Mouse (Mus musculus) forebrain, embryonic 15.5 days (tissue): ENCODE results near the gene Mef2a. TPM values are rescaled to one million over a fixed set of nuclear protein-coding genes. Genes with fewer than 3 reads are reported as not detected.

Experiments
- ATAC-seq: fragments of 200-750 bp; cut with Nextera tagmentation; replicated peaks from 2 replicates; pipeline ENCODE4 v1.8.0; 2017; ENCODE audit warnings: mild to moderate bottlenecking, moderate TSS enrichment, moderate library complexity
- H3K27ac ChIP-seq: fragments of 300-500 bp; sonication (generic); replicated peaks from 2 replicates; pipeline ENCODE4 v1.5.1; 2015; ENCODE audit warnings: mild to moderate bottlenecking, inconsistent platforms
- H3K27me3 ChIP-seq: fragments of 300-500 bp; sonication (generic); 2 replicates; pipeline ENCODE4 v1.6.1; 2015; ENCODE audit warnings: inconsistent platforms
- H3K36me3 ChIP-seq: fragments of 300-500 bp; sonication (generic); 2 replicates; pipeline ENCODE4 v1.6.1; 2015; ENCODE audit warnings: mild to moderate bottlenecking, inconsistent platforms
- H3K4me1 ChIP-seq: fragments of 300-500 bp; sonication (generic); 2 replicates; pipeline ENCODE4 v1.6.1; 2015; ENCODE audit warnings: inconsistent platforms
- H3K4me2 ChIP-seq: fragments of 300-500 bp; sonication (generic); replicated peaks from 2 replicates; pipeline ENCODE4 v1.6.1; 2015; ENCODE audit warnings: mild to moderate bottlenecking, inconsistent platforms
- H3K4me3 ChIP-seq: fragments of 300-500 bp; sonication (generic); 2 replicates; pipeline ENCODE4 v1.5.1; 2015; ENCODE audit warnings: mild to moderate bottlenecking, inconsistent platforms
- H3K9ac ChIP-seq: fragments of 300-500 bp; sonication (generic); replicated peaks from 2 replicates; pipeline ENCODE4 v1.6.1; 2015; ENCODE audit warnings: mild to moderate bottlenecking, inconsistent platforms
- H3K9me3 ChIP-seq: fragments of 300-500 bp; sonication (generic); 2 replicates; pipeline ENCODE4 v1.6.1; 2016; ENCODE audit warnings: inconsistent platforms
- WGBS: fragments of 180-500 bp; shearing (Covaris S2); methylation state at CpG from one replicate; pipeline ENCODE4 v1.1.7; 2015; ENCODE audit warnings: mixed read lengths; 5-methylcytosine and 5-hydroxymethylcytosine counted together
- polyA plus RNA-seq: library from polyadenylated mRNA; unstranded; fragments of >200 nt; fragmentation: Nextera tagmentation; extraction: Ambion mirVana; gene quantifications from 2 replicates; pipeline ENCODE4 v1.2.1, GENCODE M21; 2015

Mef2a gene
- polyA plus RNA-seq, 1 experiment from 2014 or later: 37.6 TPM

DNA sequence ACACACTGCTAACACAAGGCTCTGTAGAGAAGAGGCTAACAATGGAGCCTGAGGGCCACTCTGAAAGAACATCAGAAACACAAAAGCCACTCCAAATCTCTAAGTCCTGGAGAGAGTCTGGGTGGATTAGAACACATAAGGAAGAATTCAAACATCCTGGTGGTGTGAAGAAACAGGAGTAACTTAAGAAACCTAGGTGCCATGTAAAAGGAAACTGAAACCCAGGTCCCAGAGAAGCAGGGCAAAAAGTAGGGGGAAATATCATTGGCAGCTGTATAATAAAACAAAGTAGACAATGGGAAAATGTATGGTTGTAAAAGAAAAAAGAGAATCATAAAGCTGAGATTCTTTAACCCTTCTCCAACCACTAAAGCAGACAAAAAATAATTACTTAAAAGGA is 12.8 kb downstream of the Mef2a start:
- H3K9ac ChIP-seq: no peak overlapping the region
- H3K4me1 ChIP-seq: peaks cover 5% of the 10 kb centered on the region; the same call in 1 of the 2 replicates
- no peaks in the 10 kb centered on the region for H3K9me3 ChIP-seq
- no peak overlapping the region for H3K4me3 ChIP-seq
- no peaks in the 10 kb centered on the region for H3K36me3 ChIP-seq
- H3K27me3 ChIP-seq: no peaks in the 10 kb centered on the region
- H3K27ac ChIP-seq: no peak overlapping the region
- ATAC-seq: no peak
- H3K4me2 ChIP-seq: no peak overlapping the region

DNA sequence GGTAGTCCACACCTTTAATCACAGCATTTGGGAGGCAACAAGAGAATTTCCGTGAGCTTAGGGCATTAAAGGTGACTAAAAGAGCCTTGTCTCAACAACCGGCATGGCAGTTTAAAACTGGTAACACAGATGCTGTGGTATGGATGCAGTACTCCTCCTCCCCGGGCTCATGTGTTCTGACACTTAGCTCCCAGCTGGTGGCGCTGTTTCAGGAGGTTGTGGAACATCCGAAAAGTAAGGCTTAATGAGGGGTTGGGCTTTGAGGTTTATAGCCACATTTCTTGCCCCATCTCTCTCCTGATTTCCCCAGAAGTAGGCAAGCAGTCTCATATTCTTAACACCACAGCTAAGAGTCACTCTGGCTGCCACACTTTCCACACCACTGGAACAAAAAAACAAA is 16.8 kb downstream of the Mef2a start:
- no peaks in the 10 kb centered on the region for H3K4me1 ChIP-seq
- H3K4me3 ChIP-seq: no peak overlapping the region
- no peaks in the 10 kb centered on the region for H3K36me3 ChIP-seq
- no peaks in the 10 kb centered on the region for H3K27me3 ChIP-seq
- H3K9me3 ChIP-seq: no peaks in the 10 kb centered on the region
- no peak overlapping the region for H3K4me2 ChIP-seq
- H3K27ac ChIP-seq: no peak overlapping the region
- no peak for ATAC-seq
- H3K9ac ChIP-seq: no peak overlapping the region
- WGBS: 95% methylated on average over 5 of the region's 5 CpGs

GRCm38 (mm10) chr7:67353667-67354066 is 19.0 kb downstream of the Mef2a start:
- Histone ChIP-seq H3K9me3 (no peaks in the 10 kb centered on the region), H3K4me3 (no peak overlapping the region)
- 93% methylated on average over 6 of the region's 6 CpGs for WGBS

DNA sequence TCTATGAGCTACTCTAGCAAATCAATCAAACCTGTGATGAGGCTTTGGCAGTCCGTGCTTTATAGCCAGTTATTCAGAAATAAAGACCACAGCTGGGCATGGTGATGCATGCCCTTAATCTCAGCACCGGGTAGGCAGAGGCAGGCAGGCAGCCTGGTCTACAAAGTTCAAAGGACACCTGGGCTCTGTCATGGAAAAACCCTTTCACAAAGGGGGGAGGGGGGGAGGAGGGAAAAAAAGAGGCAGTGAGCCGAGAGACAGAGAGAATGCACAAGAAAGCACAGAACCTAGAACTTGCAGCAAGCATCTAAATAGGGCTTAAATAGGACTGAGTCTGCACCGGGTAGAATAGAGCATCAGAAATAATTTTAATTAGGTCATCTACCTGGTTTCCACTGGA is 19.7 kb downstream of the Mef2a start:
- Histone ChIP-seq H3K4me3 (no peak overlapping the region), H3K4me1 (no peaks in the 10 kb centered on the region), H3K27ac (no peak overlapping the region), H3K9ac (no peak overlapping the region), H3K9me3 (no peaks in the 10 kb centered on the region), H3K36me3 (no peaks in the 10 kb centered on the region), H3K27me3 (no peaks in the 10 kb centered on the region), H3K4me2 (no peak overlapping the region)
- no peak for ATAC-seq
- WGBS: 73% methylated on average over 4 of the region's 4 CpGs

More at GRCm38 (mm10) chr7:67353667-67354066, 19.0 kb downstream of the Mef2a start:
- H3K9ac ChIP-seq: no peak overlapping the region
- H3K36me3 ChIP-seq: no peaks in the 10 kb centered on the region
- H3K27me3 ChIP-seq: no peaks in the 10 kb centered on the region
- no peaks in the 10 kb centered on the region for H3K4me1 ChIP-seq
- H3K4me2 ChIP-seq: no peak overlapping the region
- H3K27ac ChIP-seq: no peak overlapping the region
- no peak for ATAC-seq

DNA sequence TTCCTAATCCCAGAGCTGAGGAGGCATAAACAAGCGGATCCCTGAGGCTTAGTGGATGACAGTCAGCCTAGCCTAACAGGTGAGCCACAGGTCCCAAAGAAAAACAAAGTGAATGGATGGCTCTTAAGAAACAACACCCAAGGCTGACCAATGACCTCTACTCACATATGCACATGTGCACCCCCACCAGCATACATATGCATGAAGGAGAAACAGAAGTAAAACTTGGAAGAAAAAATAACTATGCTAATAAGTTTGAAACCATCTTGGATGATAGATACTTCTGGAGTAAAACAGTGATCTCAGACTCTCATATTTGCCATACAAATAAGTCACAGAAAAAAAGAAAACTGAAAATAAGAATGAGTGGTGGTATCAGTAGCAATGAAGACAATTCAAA is 28.2 kb downstream of the Mef2a start:
- no peaks in the 10 kb centered on the region for H3K27me3 ChIP-seq
- H3K4me2 ChIP-seq: no peak overlapping the region
- H3K9me3 ChIP-seq: no peaks in the 10 kb centered on the region
- H3K27ac ChIP-seq: no peak overlapping the region
- no peaks in the 10 kb centered on the region for H3K36me3 ChIP-seq
- 88% methylated on average over 1 of the region's 1 CpGs for WGBS
- H3K9ac ChIP-seq: no peak overlapping the region
- H3K4me3 ChIP-seq: no peak overlapping the region
- ATAC-seq: no peak
- H3K4me1 ChIP-seq: no peaks in the 10 kb centered on the region

GRCm38 (mm10) chr7:67342067-67342625 is 30.5 kb downstream of the Mef2a start:
- no peak overlapping the region for H3K9ac ChIP-seq
- no peak for ATAC-seq
- H3K4me3 ChIP-seq: no peak overlapping the region
- H3K4me2 ChIP-seq: no peak overlapping the region
- H3K4me1 ChIP-seq: no peaks in the 10 kb centered on the region
- H3K27me3 ChIP-seq: no peaks in the 10 kb centered on the region
- WGBS: 91% methylated on average over 7 of the region's 7 CpGs
- no peak overlapping the region for H3K27ac ChIP-seq
- H3K36me3 ChIP-seq: no peaks in the 10 kb centered on the region
- H3K9me3 ChIP-seq: no peaks in the 10 kb centered on the region

DNA sequence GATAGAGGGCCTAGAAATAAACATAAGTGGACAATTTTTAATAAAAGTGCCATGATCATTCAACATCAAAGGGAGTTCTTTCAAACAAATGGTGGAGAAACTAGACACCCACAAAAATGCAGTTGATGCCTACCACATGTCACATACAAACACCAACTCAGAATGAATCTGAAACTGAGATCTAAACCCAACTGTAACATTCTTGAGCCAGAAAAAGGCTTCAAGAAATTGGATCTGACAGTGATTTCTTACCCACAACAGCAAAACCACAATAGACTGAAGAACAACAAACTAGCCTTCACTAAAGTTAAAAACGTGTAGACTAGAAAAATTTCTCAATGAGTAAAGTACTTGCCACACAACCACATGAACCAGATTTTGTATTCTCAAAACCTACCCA is 52.3 kb downstream of the Mef2a start:
- Histone ChIP-seq H3K4me1 (no peaks in the 10 kb centered on the region), H3K27ac (no peak overlapping the region), H3K9me3 (no peaks in the 10 kb centered on the region), H3K9ac (no peak overlapping the region), H3K27me3 (no peaks in the 10 kb centered on the region), H3K36me3 (no peaks in the 10 kb centered on the region), H3K4me3 (no peak overlapping the region), H3K4me2 (no peak overlapping the region)
- ATAC-seq: no peak
- WGBS: 80% methylated on average over 1 of the region's 1 CpGs

DNA sequence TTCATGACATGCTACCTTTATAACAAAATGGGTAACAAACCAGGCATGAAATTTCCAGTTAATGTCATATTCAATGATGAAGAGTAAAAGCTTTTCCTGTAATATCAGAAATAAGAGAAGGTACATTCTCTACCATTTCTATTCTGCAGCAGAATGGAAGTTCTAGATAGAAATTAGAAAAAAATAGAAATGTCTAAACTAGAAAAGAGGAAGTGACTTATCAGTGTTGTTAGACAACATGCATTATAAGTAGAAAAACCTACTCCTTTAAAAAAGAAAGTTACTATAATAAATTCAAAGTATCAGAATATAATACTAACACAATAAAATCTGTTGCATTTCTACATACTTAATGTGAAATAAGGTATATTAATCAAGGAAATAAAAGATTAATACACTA is 54.0 kb downstream of the Mef2a start:
- Histone ChIP-seq H3K4me3 (no peak overlapping the region), H3K4me1 (no peaks in the 10 kb centered on the region), H3K4me2 (no peak overlapping the region), H3K27ac (no peak overlapping the region), H3K9ac (no peak overlapping the region), H3K36me3 (no peaks in the 10 kb centered on the region), H3K27me3 (no peaks in the 10 kb centered on the region), H3K9me3 (no peaks in the 10 kb centered on the region)
- ATAC-seq: no peak

- Histone ChIP-seq H3K27ac (no peak overlapping the region), H3K9me3 (no peaks in the 10 kb centered on the region), H3K9ac (no peak overlapping the region), H3K4me1 (no peaks in the 10 kb centered on the region), H3K4me3 (no peak overlapping the region), H3K4me2 (no peak overlapping the region), H3K27me3 (no peaks in the 10 kb centered on the region), H3K36me3 (no peaks in the 10 kb centered on the region)
- ATAC-seq: no peak
- WGBS: 96% methylated on average over 3 of the region's 3 CpGs
Observed at GRCm38 (mm10) chr7:67313200-67313599, 59.5 kb downstream of the Mef2a start.

DNA sequence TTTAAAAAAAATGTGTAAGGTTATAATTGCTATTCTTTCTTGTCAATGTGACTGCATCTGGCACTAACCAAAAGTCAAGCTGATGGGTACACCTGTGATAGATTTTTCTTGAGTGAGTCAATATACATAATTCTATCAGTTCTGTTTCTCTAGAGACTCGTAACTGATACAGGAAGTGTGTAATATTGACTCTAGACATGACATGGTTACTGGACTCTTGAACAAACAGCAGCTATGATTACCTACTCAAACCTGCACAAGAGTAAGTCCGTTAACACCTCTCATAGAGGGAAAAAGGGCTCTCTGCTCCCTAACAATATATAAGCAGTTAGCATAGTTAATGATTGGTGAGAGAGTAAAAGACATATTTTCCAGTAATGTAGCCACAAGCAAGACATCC is 62.5 kb downstream of the Mef2a start:
- Histone ChIP-seq H3K4me1 (no peaks in the 10 kb centered on the region), H3K4me2 (no peak overlapping the region), H3K4me3 (no peak overlapping the region), H3K9me3 (no peaks in the 10 kb centered on the region), H3K27ac (no peak overlapping the region), H3K36me3 (no peaks in the 10 kb centered on the region), H3K9ac (no peak overlapping the region), H3K27me3 (no peaks in the 10 kb centered on the region)
- no peak for ATAC-seq
- WGBS: 89% methylated on average over 2 of the region's 2 CpGs

GRCm38 (mm10) chr7:67308102-67308501 is 64.6 kb downstream of the Mef2a start:
- ATAC-seq: no peak
- Histone ChIP-seq H3K9me3 (no peaks in the 10 kb centered on the region), H3K27me3 (no peaks in the 10 kb centered on the region), H3K9ac (no peak overlapping the region), H3K27ac (no peak overlapping the region), H3K4me1 (no peaks in the 10 kb centered on the region), H3K4me2 (no peak overlapping the region), H3K4me3 (no peak overlapping the region), H3K36me3 (no peaks in the 10 kb centered on the region)
- 97% methylated on average over 2 of the region's 2 CpGs for WGBS

DNA sequence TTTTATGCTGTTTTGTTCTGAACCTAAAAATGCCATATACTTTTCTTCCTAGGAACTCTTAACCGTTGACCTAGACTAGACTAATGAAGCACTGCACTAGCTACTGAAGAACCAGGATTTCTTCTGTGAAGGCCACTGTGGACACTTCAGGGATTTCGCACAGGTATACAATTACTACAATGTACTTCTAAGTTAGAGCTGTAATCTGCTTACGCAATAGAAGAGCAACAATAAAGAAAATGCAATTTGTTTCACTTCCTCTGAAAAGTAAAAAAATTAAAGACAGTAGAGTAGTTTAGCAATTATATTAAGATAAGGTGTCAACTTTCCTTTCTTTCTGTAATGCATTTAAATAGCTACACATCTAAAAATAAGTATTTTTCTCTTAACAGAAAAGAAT is 65.6 kb downstream of the Mef2a start:
- no peak overlapping the region for H3K4me3 ChIP-seq
- 98% methylated on average over 3 of the region's 3 CpGs for WGBS
- no peak overlapping the region for H3K4me2 ChIP-seq
- H3K27me3 ChIP-seq: no peaks in the 10 kb centered on the region
- no peak overlapping the region for H3K9ac ChIP-seq
- H3K9me3 ChIP-seq: no peaks in the 10 kb centered on the region
- H3K4me1 ChIP-seq: no peaks in the 10 kb centered on the region
- no peak overlapping the region for H3K27ac ChIP-seq
- ATAC-seq: no peak
- H3K36me3 ChIP-seq: no peaks in the 10 kb centered on the region

DNA sequence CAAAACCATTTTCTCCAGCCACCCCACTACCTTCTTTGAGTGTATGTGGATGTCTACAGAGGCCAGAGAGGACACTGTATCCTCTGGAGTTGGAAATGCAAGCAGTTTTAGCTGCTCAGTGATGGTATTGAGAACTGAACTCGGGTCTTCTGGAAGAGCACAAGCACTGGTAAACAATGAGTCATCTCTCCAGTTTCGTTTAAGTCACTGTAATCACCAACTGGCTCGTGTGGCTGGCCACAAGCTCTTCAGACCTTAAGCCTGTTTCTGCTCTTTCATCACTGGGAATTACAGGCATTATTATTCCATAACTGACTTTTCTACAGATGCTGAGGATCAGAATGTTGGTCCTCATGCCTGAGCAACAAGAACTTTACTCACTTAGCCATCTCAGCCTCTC is 67.7 kb downstream of the Mef2a start:
- H3K4me1 ChIP-seq: no peaks in the 10 kb centered on the region
- no peak overlapping the region for H3K4me3 ChIP-seq
- no peaks in the 10 kb centered on the region for H3K9me3 ChIP-seq
- 86% methylated on average over 3 of the region's 3 CpGs for WGBS
- H3K9ac ChIP-seq: no peak overlapping the region
- H3K27ac ChIP-seq: no peak overlapping the region
- H3K4me2 ChIP-seq: no peak overlapping the region
- no peaks in the 10 kb centered on the region for H3K27me3 ChIP-seq
- H3K36me3 ChIP-seq: no peaks in the 10 kb centered on the region
- no peak for ATAC-seq
